ENCODE assay signal across 17 mouse cellular contexts in genomic region chr12:75706670-75707069, GRCm38 (mm10). TPM values are rescaled to one million over a fixed set of nuclear protein-coding genes. Genes with fewer than 3 reads are reported as not detected.
DNase-seq lines count a peak whose midpoint lies in the region; ATAC-seq lines count a peak whose summit lies in the region.
"Had no signal": no experiment of that assay in that cellular context is flagged by ENCODE, and none has a peak within 500 bp of the region (broad histone marks: within the 10 kb centered on the region; RNA-seq: fewer than 3 reads in every experiment).

No protein-coding gene starts in this region.

- intact Hi-C loops in heart, postnatal 25 days (cut with DNase I) = no loop called here

- H3K27me3 ChIP-seq in stomach, embryonic 16.5 days (ENCODE audit: control insufficient read depth, insufficient read depth, low read length) = no peaks in the 10 kb centered on the region
- H3K27me3 ChIP-seq: limb, embryonic 13.5 days had no signal

- WGBS in stomach, embryonic 16.5 days = 58% methylated on average over 7 of the region's 7 CpGs

- H3K27ac ChIP-seq in stomach, embryonic 16.5 days (ENCODE audit: low read length) = no peak overlapping the region
- H3K27ac ChIP-seq: hindbrain, embryonic 14.5 days; limb, embryonic 13.5 days had no signal

- H3K4me2 ChIP-seq in stomach, embryonic 16.5 days (ENCODE audit: low read depth, low read length) = no peak overlapping the region
- H3K4me2 ChIP-seq: hindbrain, embryonic 14.5 days; limb, embryonic 13.5 days had no signal

- peak; percentile 48 for DNase-seq in heart, adult 11 months
- DNase-seq in heart, postnatal 25 days (ENCODE audit: low spot score) = no peak
- peak; percentile 70 to 84 for DNase-seq in kidney, adult 8-10 months
- DNase-seq in kidney, postnatal 25 days = peak; percentile 58 to 81
- no peak for DNase-seq in ovary, postnatal 10 days (ENCODE audit: low spot score)
- no peak for DNase-seq in thymus, postnatal 14 days
- DNase-seq: cerebellum, adult 9-10 months; gastrocnemius, postnatal 14 days; right cerebral cortex, adult 18-20 months; thymus, postnatal 25 days had no signal

- no peak overlapping the region for H3K9ac ChIP-seq in stomach, embryonic 16.5 days (ENCODE audit: low read length)
- H3K9ac ChIP-seq: hindbrain, embryonic 14.5 days; limb, embryonic 13.5 days had no signal

- no peak overlapping the region for H3K4me3 ChIP-seq in stomach, embryonic 16.5 days (replicated peaks; ENCODE audit: low read length)
- H3K4me3 ChIP-seq: limb, embryonic 13.5 days had no signal

- H3K9me3 ChIP-seq in stomach, embryonic 16.5 days (replicated peaks; ENCODE audit: control insufficient read depth, low read length) = no peaks in the 10 kb centered on the region
- H3K9me3 ChIP-seq: G1E; limb, embryonic 13.5 days had no signal

- no peaks in the 10 kb centered on the region for H3K36me3 ChIP-seq in stomach, embryonic 16.5 days (ENCODE audit: control insufficient read depth, insufficient read depth, low read length)
- H3K36me3 ChIP-seq: G1E; limb, embryonic 13.5 days had no signal

- H3K4me1 ChIP-seq in stomach, embryonic 16.5 days (ENCODE audit: control insufficient read depth, insufficient read depth, low read length) = no peaks in the 10 kb centered on the region

- peak; percentile 29; the same call in 1 of the 2 replicates for ATAC-seq in stomach, embryonic 16.5 days (ENCODE audit: insufficient read depth, low FRiP score)
- ATAC-seq in megakaryocyte progenitor cell, adult 5-6 weeks (replicated peaks; ENCODE audit: poor library complexity) = no peak
- ATAC-seq: CD4-positive, CD25-positive, alpha-beta regulatory T cell, adult 4 months; midbrain, embryonic 16.5 days had no signal

RNA-seq across cellular contexts. Expression of gene Sgpp1, which starts 28.9 kb away (rescaled TPM):
- 10 to 100 TPM; 18.2 to 19.9 TPM for total RNA-seq in heart, postnatal 25 days (2021)
- polyA plus RNA-seq in stomach, embryonic 16.5 days (2015; fragmentation: Nextera tagmentation; extraction: Ambion mirVana) = 15.8 and 16.8 TPM in 2 replicates
- total RNA-seq in megakaryocyte progenitor cell, adult 5-6 weeks (2015) = 85.2 and 93.9 TPM in 2 replicates
- total RNA-seq in megakaryocyte progenitor cell, adult 5-6 weeks (2017) = 66.5 and 75.7 TPM in 2 replicates

RNA-seq across cellular contexts. Expression of gene Wdr89, which starts 37.3 kb away (rescaled TPM):
- 1 to 10 TPM; 2.5 to 2.6 TPM for total RNA-seq in heart, postnatal 25 days (2021)
- polyA plus RNA-seq in stomach, embryonic 16.5 days (2015; fragmentation: Nextera tagmentation; extraction: Ambion mirVana) = 8.3 and 11.6 TPM in 2 replicates
- 17.0 and 20.6 TPM in 2 replicates for total RNA-seq in megakaryocyte progenitor cell, adult 5-6 weeks (2015)
- total RNA-seq in megakaryocyte progenitor cell, adult 5-6 weeks (2017) = 17.4 and 17.5 TPM in 2 replicates

Comparison
In these comparisons a context has a peak if more than half of its experiments do, and no peak if none do; other contexts are left out.
1. DNase-seq: peak in heart, adult 11 months (single experiment), kidney, adult 8-10 months (2 of 2) and kidney, postnatal 25 days (2 of 2); none in heart, postnatal 25 days (single experiment), ovary, postnatal 10 days (single experiment) and thymus, postnatal 14 days (single experiment).
2. RNA of gene Wdr89, which starts 37.3 kb away (total RNA-seq): 17.0 to 20.6 TPM in megakaryocyte progenitor cell, adult 5-6 weeks; 2.5 to 2.6 TPM in heart, postnatal 25 days; every median in the first group is over 4 times any median in the second.